Mouse (Mus musculus): ENCODE measurements at regions not wholly inside any gene's neighbourhood (a gene's known extent, or its start where the extent isn't known, plus 50 kb on each side); places are given as distances from the start of the nearest gene placed in this dataset.

- no peak for TF ChIP-seq CTCF (IDR thresholded peaks at IDR 0.05)
- no peak for ATAC-seq (ENCODE audit: low FRiP score)
- Histone ChIP-seq H3K4me2 (ENCODE audit: low read depth, low read length, poor library complexity, severe bottlenecking) (no peak overlapping the region), H3K27me3 (ENCODE audit: insufficient read depth, low read length) (no peaks in the 10 kb centered on the region), H3K4me3 (ENCODE audit: low read depth, low read length) (no peak overlapping the region), H3K9me3 (ENCODE audit: low read length) (no peaks in the 10 kb centered on the region), H3K9ac (replicated peaks; ENCODE audit: low read length, poor library complexity, severe bottlenecking) (no peak overlapping the region), H3K4me1 (ENCODE audit: insufficient read depth, low read length) (no peaks in the 10 kb centered on the region), H3K27ac (ENCODE audit: low read depth, low read length) (no peak overlapping the region), H3K36me3 (ENCODE audit: insufficient read depth, low read length) (no peaks in the 10 kb centered on the region)
- WGBS = 90% methylated on average over 4 of the region's 4 CpGs
- DNase-seq (ENCODE audit: low spot score) = no peak
These were observed 136.1 kb upstream of the Ahr start for GRCm38 (mm10) chr12:35670980-35671379.

- H3K4me3 ChIP-seq (ENCODE audit: low read depth, low read length) = no peak overlapping the region
- no peaks in the 10 kb centered on the region for H3K27me3 ChIP-seq (ENCODE audit: insufficient read depth, low read length)
- 90% methylated on average over 1 of the region's 1 CpGs for WGBS
- H3K36me3 ChIP-seq (ENCODE audit: insufficient read depth, low read length) = no peaks in the 10 kb centered on the region
- ATAC-seq (ENCODE audit: low FRiP score) (no peak), DNase-seq (ENCODE audit: low spot score) (no peak)
- H3K4me1 ChIP-seq (ENCODE audit: insufficient read depth, low read length) = no peaks in the 10 kb centered on the region
- no peak overlapping the region for H3K4me2 ChIP-seq (ENCODE audit: low read depth, low read length, poor library complexity, severe bottlenecking)
- H3K9ac ChIP-seq (replicated peaks; ENCODE audit: low read length, poor library complexity, severe bottlenecking) = no peak overlapping the region
- H3K27ac ChIP-seq (ENCODE audit: low read depth, low read length) = no peak overlapping the region
- no peak for TF ChIP-seq CTCF (IDR thresholded peaks at IDR 0.05)
- no peaks in the 10 kb centered on the region for H3K9me3 ChIP-seq (ENCODE audit: low read length)
These were observed 133.9 kb upstream of the Ahr start for GRCm38 (mm10) chr12:35668716-35669115.

- Histone ChIP-seq H3K4me1 (ENCODE audit: insufficient read depth, low read length) (no peaks in the 10 kb centered on the region), H3K9me3 (ENCODE audit: low read length) (no peaks in the 10 kb centered on the region), H3K27ac (ENCODE audit: low read depth, low read length) (no peak overlapping the region), H3K36me3 (ENCODE audit: insufficient read depth, low read length) (no peaks in the 10 kb centered on the region), H3K4me3 (ENCODE audit: low read depth, low read length) (no peak overlapping the region), H3K27me3 (ENCODE audit: insufficient read depth, low read length) (no peaks in the 10 kb centered on the region), H3K4me2 (ENCODE audit: low read depth, low read length, poor library complexity, severe bottlenecking) (no peak overlapping the region), H3K9ac (replicated peaks; ENCODE audit: low read length, poor library complexity, severe bottlenecking) (no peak overlapping the region)
- 94% methylated on average over 3 of the region's 3 CpGs for WGBS
- ATAC-seq (ENCODE audit: low FRiP score) = no peak
- no peak for DNase-seq (ENCODE audit: low spot score)
- no peak for TF ChIP-seq CTCF (IDR thresholded peaks at IDR 0.05)
These were observed 132.9 kb upstream of the Ahr start for GRCm38 (mm10) chr12:35667705-35668104.

GRCm38 (mm10) chr12:35667218-35667617, 132.4 kb upstream of the Ahr start:
- Histone ChIP-seq H3K27me3 (ENCODE audit: insufficient read depth, low read length) (no peaks in the 10 kb centered on the region), H3K4me2 (ENCODE audit: low read depth, low read length, poor library complexity, severe bottlenecking) (no peak overlapping the region), H3K4me1 (ENCODE audit: insufficient read depth, low read length) (no peaks in the 10 kb centered on the region), H3K36me3 (ENCODE audit: insufficient read depth, low read length) (no peaks in the 10 kb centered on the region), H3K9ac (replicated peaks; ENCODE audit: low read length, poor library complexity, severe bottlenecking) (no peak overlapping the region), H3K27ac (ENCODE audit: low read depth, low read length) (no peak overlapping the region), H3K4me3 (ENCODE audit: low read depth, low read length) (no peak overlapping the region), H3K9me3 (ENCODE audit: low read length) (no peaks in the 10 kb centered on the region)
- TF ChIP-seq CTCF (IDR thresholded peaks at IDR 0.05) = no peak
- ATAC-seq (ENCODE audit: low FRiP score) = no peak
- DNase-seq (ENCODE audit: low spot score) = no peak

GRCm38 (mm10) chr12:35666062-35666461, 131.2 kb upstream of the Ahr start:
- ATAC-seq (ENCODE audit: low FRiP score) (no peak), DNase-seq (ENCODE audit: low spot score) (no peak)
- 64% methylated on average over 2 of the region's 2 CpGs for whole genome bisulfite sequencing
- Histone ChIP-seq H3K4me3 (ENCODE audit: low read depth, low read length) (no peak overlapping the region), H3K27ac (ENCODE audit: low read depth, low read length) (no peak overlapping the region), H3K4me2 (ENCODE audit: low read depth, low read length, poor library complexity, severe bottlenecking) (no peak overlapping the region), H3K4me1 (ENCODE audit: insufficient read depth, low read length) (no peaks in the 10 kb centered on the region), H3K9ac (replicated peaks; ENCODE audit: low read length, poor library complexity, severe bottlenecking) (no peak overlapping the region), H3K9me3 (ENCODE audit: low read length) (no peaks in the 10 kb centered on the region), H3K36me3 (ENCODE audit: insufficient read depth, low read length) (no peaks in the 10 kb centered on the region), H3K27me3 (ENCODE audit: insufficient read depth, low read length) (no peaks in the 10 kb centered on the region)
- no peak for TF ChIP-seq CTCF (IDR thresholded peaks at IDR 0.05)

DNA sequence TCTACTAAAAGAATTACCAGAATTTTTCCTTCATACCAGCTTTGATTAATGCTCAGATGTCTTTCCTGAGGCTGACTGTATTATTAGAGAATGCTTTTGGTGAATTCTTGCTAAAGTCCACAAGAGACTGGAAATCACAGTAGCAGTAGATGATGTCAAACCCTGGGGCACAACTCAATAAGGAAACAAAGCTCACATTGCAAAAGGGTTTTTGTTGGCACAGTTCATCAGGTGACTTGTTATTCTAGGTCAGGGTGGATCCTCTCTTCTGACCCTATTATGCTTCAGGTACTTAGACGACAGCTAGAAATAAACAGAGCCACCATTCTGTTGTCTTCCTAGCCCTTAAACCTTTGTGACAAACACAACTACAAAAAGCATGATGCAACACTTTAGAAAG, 128.2 kb upstream of the Ahr start:
- TF ChIP-seq CTCF (IDR thresholded peaks at IDR 0.05) = no peak
- ATAC-seq (ENCODE audit: low FRiP score) (no peak), DNase-seq (ENCODE audit: low spot score) (no peak)
- H3K9me3 ChIP-seq (ENCODE audit: low read length) = no peaks in the 10 kb centered on the region
- no peak overlapping the region for H3K9ac ChIP-seq (replicated peaks; ENCODE audit: low read length, poor library complexity, severe bottlenecking)
- H3K4me3 ChIP-seq (ENCODE audit: low read depth, low read length) = no peak overlapping the region
- H3K27ac ChIP-seq (ENCODE audit: low read depth, low read length) = no peak overlapping the region
- WGBS = 87% methylated on average over 1 of the region's 1 CpGs
- H3K4me1 ChIP-seq (ENCODE audit: insufficient read depth, low read length) = no peaks in the 10 kb centered on the region
- no peaks in the 10 kb centered on the region for H3K36me3 ChIP-seq (ENCODE audit: insufficient read depth, low read length)
- H3K27me3 ChIP-seq (ENCODE audit: insufficient read depth, low read length) = no peaks in the 10 kb centered on the region
- H3K4me2 ChIP-seq (ENCODE audit: low read depth, low read length, poor library complexity, severe bottlenecking) = no peak overlapping the region

- 82% methylated on average over 3 of the region's 3 CpGs for WGBS
- Histone ChIP-seq H3K4me3 (ENCODE audit: low read depth, low read length) (no peak overlapping the region), H3K9me3 (ENCODE audit: low read length) (no peaks in the 10 kb centered on the region), H3K36me3 (ENCODE audit: insufficient read depth, low read length) (no peaks in the 10 kb centered on the region), H3K27ac (ENCODE audit: low read depth, low read length) (no peak overlapping the region), H3K4me1 (ENCODE audit: insufficient read depth, low read length) (no peaks in the 10 kb centered on the region), H3K9ac (replicated peaks; ENCODE audit: low read length, poor library complexity, severe bottlenecking) (no peak overlapping the region), H3K27me3 (ENCODE audit: insufficient read depth, low read length) (no peaks in the 10 kb centered on the region), H3K4me2 (ENCODE audit: low read depth, low read length, poor library complexity, severe bottlenecking) (no peak overlapping the region)
- ATAC-seq (ENCODE audit: low FRiP score) = no peak
- no peak for TF ChIP-seq CTCF (IDR thresholded peaks at IDR 0.05)
- no peak for DNase-seq (ENCODE audit: low spot score)
These were observed 121.7 kb upstream of the Ahr start for GRCm38 (mm10) chr12:35656563-35656962.
